Mouse (Mus musculus) small intestine, adult 2 months (tissue): Measurements from ENCODE around the gene Ccdc162.

Experiments used
- CTCF ChIP-seq: fragments of 200-500 bp; IDR thresholded peaks from 2 replicates; pipeline ENCODE4 v1.5.1; 2012; ENCODE audit warnings: low read depth, mild to moderate bottlenecking, control low read depth, inconsistent platforms, low read length, moderate library complexity, mixed read lengths; ENCODE audit not compliant: insufficient replicate concordance, insufficient read length; ENCODE audit errors: extremely low read depth
- POLR2A ChIP-seq: fragments of 200-500 bp; IDR thresholded peaks from 2 replicates; pipeline ENCODE4 v1.6.1; 2012; ENCODE audit warnings: low read depth, mild to moderate bottlenecking, control low read depth, inconsistent platforms, low read length, moderate library complexity

- no peak for TF ChIP-seq CTCF
- no peak for TF ChIP-seq POLR2A
Measured at GRCm38 (mm10) chr10:41652094-41652775, 64.2 kb downstream of the Ccdc162 start.
